Mouse (Mus musculus) forebrain, embryonic 10.5 days (tissue): ENCODE measurements around the gene Pi4ka. TPM values are rescaled to one million over a fixed set of nuclear protein-coding genes. Genes with fewer than 3 reads are reported as not detected.

Source experiments
- DNase-seq: peaks from one replicate; pipeline ENCODE4 v3.0.0-alpha.2; 2017; ENCODE audit warnings: low spot score; ENCODE audit errors: extremely low spot score
- H3K27ac ChIP-seq: fragments of 300-500 bp; sonication (generic); 2 replicates; pipeline ENCODE4 v1.5.1; 2016; ENCODE audit warnings: mild to moderate bottlenecking
- H3K27me3 ChIP-seq: fragments of 300-500 bp; sonication (generic); 2 replicates; pipeline ENCODE4 v1.6.1; 2016; ENCODE audit warnings: mild to moderate bottlenecking; ENCODE audit not compliant: poor library complexity, severe bottlenecking
- H3K36me3 ChIP-seq: fragments of 300-500 bp; sonication (generic); replicated peaks from 2 replicates; pipeline ENCODE4 v1.6.1; 2016; ENCODE audit warnings: mild to moderate bottlenecking, moderate library complexity
- H3K4me1 ChIP-seq: fragments of 300-500 bp; sonication (generic); 2 replicates; pipeline ENCODE4 v1.6.1; 2016
- H3K4me3 ChIP-seq: fragments of 300-500 bp; sonication (generic); 2 replicates; pipeline ENCODE4 v1.5.1; 2016; ENCODE audit warnings: mild to moderate bottlenecking, moderate library complexity
- H3K9me3 ChIP-seq: fragments of 300-500 bp; sonication (generic); 2 replicates; pipeline ENCODE4 v1.6.1; 2016; ENCODE audit warnings: mild to moderate bottlenecking, moderate library complexity
- WGBS: fragments of 180-500 bp; shearing (Covaris S2); methylation state at CpG from one replicate; pipeline ENCODE4 v1.1.7; 2016; 5-methylcytosine and 5-hydroxymethylcytosine counted together
- polyA plus RNA-seq: library from polyadenylated mRNA; unstranded; fragments of >200 nt; fragmentation: Nextera tagmentation; extraction: Ambion mirVana; gene quantifications from 2 replicates; pipeline ENCODE4 v1.2.1, GENCODE M21; 2016

The Pi4ka gene
- polyA plus RNA-seq, 1 experiment from 2014 or later = 39.2 TPM

- no peaks in the 10 kb centered on the region for H3K4me1 ChIP-seq
- 91% methylated on average over 4 of the region's 4 CpGs for WGBS
These were observed 23.8 kb downstream of the Pi4ka start for GRCm38 (mm10) chr16:17382306-17382705.

GRCm38 (mm10) chr16:17358787-17359186 is 47.3 kb downstream of the Pi4ka start:
- H3K9me3 ChIP-seq = no peaks in the 10 kb centered on the region
- DNase-seq = no peak
- H3K4me1 ChIP-seq = no peaks in the 10 kb centered on the region
- peaks cover 51% of the 10 kb centered on the region for H3K36me3 ChIP-seq
- 95% methylated on average over 4 of the region's 4 CpGs for WGBS
- no peak overlapping the region for H3K27ac ChIP-seq
- H3K4me3 ChIP-seq = no peak overlapping the region
- no peaks in the 10 kb centered on the region for H3K27me3 ChIP-seq

More at GRCm38 (mm10) chr16:17382306-17382705, 23.8 kb downstream of the Pi4ka start:
- H3K27ac ChIP-seq = no peak overlapping the region
- H3K4me3 ChIP-seq = no peak overlapping the region
- H3K9me3 ChIP-seq = no peaks in the 10 kb centered on the region
- no peak for DNase-seq
- no peaks in the 10 kb centered on the region for H3K27me3 ChIP-seq
- peaks cover 18% of the 10 kb centered on the region for H3K36me3 ChIP-seq

DNA sequence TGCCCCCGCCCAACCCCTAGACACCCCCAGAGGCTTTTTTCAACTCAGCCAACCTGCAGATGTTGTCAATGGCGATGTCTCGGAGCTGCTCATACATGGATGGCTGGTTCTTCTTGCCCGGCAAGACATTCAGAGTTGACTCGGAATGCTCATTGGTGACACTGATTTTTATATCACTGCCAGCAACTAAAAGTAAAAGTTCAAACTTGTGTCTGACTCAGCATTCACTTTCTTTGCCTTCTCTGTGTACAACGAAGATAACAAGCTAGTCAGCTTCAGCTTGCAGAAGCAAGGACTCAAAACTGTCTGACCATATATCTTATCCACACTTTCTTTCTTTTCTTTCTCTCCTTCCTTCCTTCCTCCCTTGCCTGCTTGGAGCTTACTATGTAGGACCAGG is 50.1 kb downstream of the Pi4ka start:
- no peaks in the 10 kb centered on the region for H3K27me3 ChIP-seq
- no peak overlapping the region for H3K27ac ChIP-seq
- 94% methylated on average over 6 of the region's 6 CpGs for WGBS
- H3K4me3 ChIP-seq = no peak overlapping the region
- H3K4me1 ChIP-seq = no peaks in the 10 kb centered on the region
- H3K9me3 ChIP-seq = no peaks in the 10 kb centered on the region
- DNase-seq = no peak
- peaks cover 59% of the 10 kb centered on the region for H3K36me3 ChIP-seq

GRCm38 (mm10) chr16:17346766-17347165 is 59.3 kb downstream of the Pi4ka start:
- Histone ChIP-seq H3K4me3 (no peak overlapping the region), H3K9me3 (no peaks in the 10 kb centered on the region), H3K36me3 (peaks cover 47% of the 10 kb centered on the region), H3K27ac (no peak overlapping the region), H3K4me1 (no peaks in the 10 kb centered on the region), H3K27me3 (no peaks in the 10 kb centered on the region)
- no peak for DNase-seq
- WGBS = 100% methylated on average over 1 of the region's 1 CpGs

- no peak for DNase-seq
- peaks cover 37% of the 10 kb centered on the region for H3K36me3 ChIP-seq
- H3K27ac ChIP-seq = no peak overlapping the region
- 89% methylated on average over 2 of the region's 2 CpGs for WGBS
- H3K27me3 ChIP-seq = no peaks in the 10 kb centered on the region
- H3K4me3 ChIP-seq = no peak overlapping the region
- no peaks in the 10 kb centered on the region for H3K4me1 ChIP-seq
- no peaks in the 10 kb centered on the region for H3K9me3 ChIP-seq
These were observed 60.3 kb downstream of the Pi4ka start for GRCm38 (mm10) chr16:17345813-17346155.

DNA sequence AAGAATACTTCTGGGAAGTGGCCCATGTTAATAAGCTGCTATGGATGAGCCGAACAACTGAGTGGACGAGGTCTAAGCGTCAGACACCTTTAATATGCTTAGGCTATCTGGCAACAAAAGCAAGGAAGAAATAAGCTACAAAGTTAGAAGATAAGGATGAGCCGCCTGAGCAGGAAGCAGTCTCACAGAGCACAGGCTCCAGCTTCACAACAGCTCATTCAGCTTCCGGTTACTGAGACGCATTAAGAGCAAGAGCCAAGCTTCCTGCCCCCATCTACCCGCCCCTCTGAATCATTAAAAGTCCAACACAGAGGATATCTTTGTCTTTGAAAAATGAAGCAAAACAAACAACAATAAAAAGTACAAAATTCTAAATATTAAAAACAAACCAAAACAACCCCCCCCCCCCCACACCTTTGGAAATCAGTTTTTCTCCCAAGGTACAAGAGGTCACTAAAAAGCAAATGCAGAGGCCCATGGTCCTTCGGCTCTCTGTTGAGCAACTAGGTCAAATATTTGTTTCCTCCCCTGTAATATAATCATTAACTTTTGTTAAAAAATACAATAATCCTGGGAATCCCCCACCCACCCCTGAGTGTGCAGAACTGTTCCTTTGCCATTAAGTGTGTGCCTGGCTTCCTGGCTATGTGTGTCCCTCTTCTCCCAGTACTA is 60.8 kb downstream of the Pi4ka start:
- 86% methylated on average over 8 of the region's 8 CpGs for WGBS
- Histone ChIP-seq H3K4me3 (no peak overlapping the region), H3K36me3 (peaks cover 32% of the 10 kb centered on the region), H3K4me1 (no peaks in the 10 kb centered on the region), H3K9me3 (no peaks in the 10 kb centered on the region), H3K27me3 (no peaks in the 10 kb centered on the region), H3K27ac (no peak overlapping the region)
- no peak for DNase-seq

GRCm38 (mm10) chr16:17341847-17342246 is 64.3 kb downstream of the Pi4ka start:
- no peak overlapping the region for H3K4me3 ChIP-seq
- H3K27ac ChIP-seq = no peak overlapping the region
- H3K36me3 ChIP-seq = peaks cover 19% of the 10 kb centered on the region
- WGBS = 93% methylated on average over 4 of the region's 4 CpGs
- no peaks in the 10 kb centered on the region for H3K4me1 ChIP-seq
- no peaks in the 10 kb centered on the region for H3K27me3 ChIP-seq
- DNase-seq = no peak
- H3K9me3 ChIP-seq = no peaks in the 10 kb centered on the region

- no peaks in the 10 kb centered on the region for H3K4me1 ChIP-seq
- H3K27me3 ChIP-seq = no peaks in the 10 kb centered on the region
- WGBS = 93% methylated on average over 2 of the region's 2 CpGs
- H3K36me3 ChIP-seq = peaks cover 21% of the 10 kb centered on the region
- DNase-seq = no peak
- no peak overlapping the region for H3K4me3 ChIP-seq
- H3K27ac ChIP-seq = no peak overlapping the region
- no peaks in the 10 kb centered on the region for H3K9me3 ChIP-seq
These were observed 65.4 kb downstream of the Pi4ka start for GRCm38 (mm10) chr16:17340705-17341104.

DNA sequence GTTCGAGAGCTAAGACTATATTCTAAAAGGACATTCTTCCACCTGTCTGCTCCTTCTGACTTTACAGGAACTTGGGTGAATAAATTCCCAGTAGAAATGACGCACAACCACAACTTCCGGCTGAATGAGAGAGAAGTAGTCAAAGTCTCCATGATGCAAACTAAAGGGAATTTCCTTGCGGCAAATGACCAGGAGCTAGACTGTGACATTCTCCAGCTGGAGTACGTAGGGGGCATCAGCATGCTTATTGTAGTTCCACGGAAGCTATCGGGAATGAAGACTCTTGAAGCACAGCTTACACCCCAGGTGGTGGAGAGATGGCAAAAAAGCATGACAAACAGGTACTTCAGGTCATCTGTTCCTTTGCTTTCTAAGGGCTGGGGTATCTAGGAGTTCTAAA is 66.4 kb downstream of the Pi4ka start:
- Histone ChIP-seq H3K27ac (no peak overlapping the region), H3K27me3 (no peaks in the 10 kb centered on the region), H3K9me3 (no peaks in the 10 kb centered on the region), H3K4me3 (no peak overlapping the region), H3K36me3 (peaks cover 22% of the 10 kb centered on the region), H3K4me1 (no peaks in the 10 kb centered on the region)
- WGBS = 92% methylated on average over 7 of the region's 7 CpGs
- DNase-seq = no peak

- Histone ChIP-seq H3K27me3 (no peaks in the 10 kb centered on the region), H3K27ac (no peak overlapping the region), H3K9me3 (no peaks in the 10 kb centered on the region), H3K4me1 (no peaks in the 10 kb centered on the region), H3K4me3 (no peak overlapping the region), H3K36me3 (peaks cover 13% of the 10 kb centered on the region)
- WGBS = 88% methylated on average over 1 of the region's 1 CpGs
- no peak for DNase-seq
These were observed 70.0 kb downstream of the Pi4ka start for GRCm38 (mm10) chr16:17336089-17336488.

- Histone ChIP-seq H3K4me1 (no peaks in the 10 kb centered on the region), H3K36me3 (peaks cover 10% of the 10 kb centered on the region), H3K9me3 (no peaks in the 10 kb centered on the region), H3K27ac (no peak overlapping the region), H3K4me3 (no peak overlapping the region), H3K27me3 (no peaks in the 10 kb centered on the region)
- no peak for DNase-seq
These were observed 71.5 kb downstream of the Pi4ka start for GRCm38 (mm10) chr16:17334574-17334973.

- Histone ChIP-seq H3K27me3 (no peaks in the 10 kb centered on the region), H3K4me3 (no peak overlapping the region), H3K36me3 (peaks cover 9% of the 10 kb centered on the region), H3K4me1 (no peaks in the 10 kb centered on the region), H3K9me3 (no peaks in the 10 kb centered on the region), H3K27ac (no peak overlapping the region)
- no peak for DNase-seq
- 90% methylated on average over 5 of the region's 5 CpGs for WGBS
These were observed 74.3 kb downstream of the Pi4ka start for GRCm38 (mm10) chr16:17331855-17332254.

GRCm38 (mm10) chr16:17331116-17331515 is 75.0 kb downstream of the Pi4ka start, which contains the start of gene Serpind1:
Gene Serpind1 (plus strand): TSS chr16:17331371.
- WGBS = 81% methylated on average over 2 of the region's 2 CpGs
- Histone ChIP-seq H3K36me3 (peaks cover 5% of the 10 kb centered on the region), H3K4me1 (no peaks in the 10 kb centered on the region), H3K27ac (no peak within 1 kb of the TSS), H3K4me3 (no peak within 1 kb of the TSS), H3K27me3 (no peaks in the 10 kb centered on the region), H3K9me3 (no peaks in the 10 kb centered on the region)
- DNase-seq = no peak
